Mouse (Mus musculus): ENCODE measurements around the gene Lalba. TPM values are rescaled to one million over a fixed set of nuclear protein-coding genes. Genes with fewer than 3 reads are reported as not detected.
"Not testable (repeated sequence)": the region's sequence is repeated elsewhere in the genome, so short reads cannot be mapped to it uniquely, and the experiment has no call there.

Gene Lalba
- not detected in 2 replicates for total RNA-seq (2017)

GRCm38 (mm10) chr15:98482701-98483100, at the start of gene Lalba:
TSS of gene Lalba (minus strand) at chr15:98482721.
- no peak for ATAC-seq (ENCODE audit: extremely low read depth, insufficient number of reproducible peaks, low FRiP score, poor library complexity, severe bottlenecking)

- ATAC-seq (ENCODE audit: extremely low read depth, insufficient number of reproducible peaks, low FRiP score, poor library complexity, severe bottlenecking) = no peak
Observed at GRCm38 (mm10) chr15:98532281-98532680, 49.8 kb upstream of the Lalba start.

- ATAC-seq (ENCODE audit: extremely low read depth, insufficient number of reproducible peaks, low FRiP score, poor library complexity, severe bottlenecking) = no peak
Observed at GRCm38 (mm10) chr15:98528066-98528563, 45.6 kb upstream of the Lalba start.

- no peak for ATAC-seq (ENCODE audit: extremely low read depth, insufficient number of reproducible peaks, low FRiP score, poor library complexity, severe bottlenecking)
Observed at GRCm38 (mm10) chr15:98527056-98527771, 44.7 kb upstream of the Lalba start.

- ATAC-seq (ENCODE audit: extremely low read depth, insufficient number of reproducible peaks, low FRiP score, poor library complexity, severe bottlenecking) = no peak
Observed at GRCm38 (mm10) chr15:98526057-98526456, 43.5 kb upstream of the Lalba start.

GRCm38 (mm10) chr15:98521245-98521644, 38.7 kb upstream of the Lalba start:
- no peak for ATAC-seq (ENCODE audit: extremely low read depth, insufficient number of reproducible peaks, low FRiP score, poor library complexity, severe bottlenecking)

GRCm38 (mm10) chr15:98517380-98518355, 35.1 kb upstream of the Lalba start:
- ATAC-seq (ENCODE audit: extremely low read depth, insufficient number of reproducible peaks, low FRiP score, poor library complexity, severe bottlenecking) = peak; percentile 74

- ATAC-seq (ENCODE audit: extremely low read depth, insufficient number of reproducible peaks, low FRiP score, poor library complexity, severe bottlenecking) = not testable (repeated sequence)
Observed at GRCm38 (mm10) chr15:98514845-98515244, 32.3 kb upstream of the Lalba start.

GRCm38 (mm10) chr15:98514146-98514545, 31.6 kb upstream of the Lalba start:
- peak; percentile 23; the same call in 1 of the 2 replicates for ATAC-seq (ENCODE audit: extremely low read depth, insufficient number of reproducible peaks, low FRiP score, poor library complexity, severe bottlenecking)

- ATAC-seq (ENCODE audit: extremely low read depth, insufficient number of reproducible peaks, low FRiP score, poor library complexity, severe bottlenecking) = not testable (repeated sequence)
Observed at GRCm38 (mm10) chr15:98513676-98514075, 31.2 kb upstream of the Lalba start.

- ATAC-seq (ENCODE audit: extremely low read depth, insufficient number of reproducible peaks, low FRiP score, poor library complexity, severe bottlenecking) = no peak
Observed at GRCm38 (mm10) chr15:98512799-98513321, 30.3 kb upstream of the Lalba start.

GRCm38 (mm10) chr15:98512232-98512631, 29.7 kb upstream of the Lalba start:
- ATAC-seq (ENCODE audit: extremely low read depth, insufficient number of reproducible peaks, low FRiP score, poor library complexity, severe bottlenecking) = no peak

- ATAC-seq (ENCODE audit: extremely low read depth, insufficient number of reproducible peaks, low FRiP score, poor library complexity, severe bottlenecking) = peak; percentile 52
Observed at GRCm38 (mm10) chr15:98511386-98511928, 28.9 kb upstream of the Lalba start.

GRCm38 (mm10) chr15:98510438-98511385, 28.2 kb upstream of the Lalba start:
- ATAC-seq (ENCODE audit: extremely low read depth, insufficient number of reproducible peaks, low FRiP score, poor library complexity, severe bottlenecking) = peak; percentile 74

GRCm38 (mm10) chr15:98509387-98509786, 26.9 kb upstream of the Lalba start:
- ATAC-seq (ENCODE audit: extremely low read depth, insufficient number of reproducible peaks, low FRiP score, poor library complexity, severe bottlenecking) = no peak

- ATAC-seq (ENCODE audit: extremely low read depth, insufficient number of reproducible peaks, low FRiP score, poor library complexity, severe bottlenecking) = no peak
Observed at GRCm38 (mm10) chr15:98507321-98507720, 24.8 kb upstream of the Lalba start.

- ATAC-seq (ENCODE audit: extremely low read depth, insufficient number of reproducible peaks, low FRiP score, poor library complexity, severe bottlenecking) = no peak
Observed at GRCm38 (mm10) chr15:98506253-98506957, 23.9 kb upstream of the Lalba start.
